Mouse (Mus musculus): ENCODE measurements around the gene Krtap19-4.

GRCm38 (mm10) chr16:88877938-88878337 lies 7.0 kb downstream of the Krtap19-4 start, which contains the start of gene Krtap19-3:
- TF ChIP-seq POLR2A (IDR thresholded peaks at IDR 0.05; ENCODE audit: extremely low read depth, insufficient read depth, low read length) (no peak), CTCF (IDR thresholded peaks at IDR 0.05; ENCODE audit: low read depth, low read length) (no peak)

Measured in liver, adult 2 months (tissue).